In genomic region chrX:101420700-101421095, GRCm38 (mm10) we compare ENCODE assay signal across 7 mouse cellular contexts. TPM values are rescaled to one million over a fixed set of nuclear protein-coding genes. Genes with fewer than 3 reads are reported as not detected.
A peak's percentile ranks its signal among the peaks of the same experiment; 100 is the strongest.
DNase-seq lines count a peak whose midpoint lies in the region; ATAC-seq and TF ChIP-seq lines count a peak whose summit lies in the region.

Gene Zmym3, minus strand, starts transcription at chrX:101420849.

- peak within 1 kb of the TSS; percentile 50 for H3K4me2 ChIP-seq in limb, embryonic 14.5 days (replicated peaks; ENCODE audit: low read depth, low read length, severe bottlenecking)

- ATAC-seq in limb, embryonic 14.5 days (ENCODE audit: low FRiP score, low read depth), result no peak
- ATAC-seq in monocyte, adult 5-6 weeks (replicated peaks; ENCODE audit: insufficient number of reproducible peaks, low FRiP score, low TSS enrichment, poor library complexity, severe bottlenecking), result no peak

- H3K9ac ChIP-seq in limb, embryonic 14.5 days (ENCODE audit: low read depth, low read length, severe bottlenecking), result peak within 1 kb of the TSS; percentile 70

- peaks cover 21% of the 10 kb centered on the region for H3K4me1 ChIP-seq in embryonic facial prominence, embryonic 10.5 days
- no peaks in the 10 kb centered on the region for H3K4me1 ChIP-seq in limb, embryonic 14.5 days (ENCODE audit: control insufficient read depth, insufficient read depth, low read length)

- H3K4me3 ChIP-seq in embryonic facial prominence, embryonic 10.5 days, result peak within 1 kb of the TSS; percentile 72
- H3K4me3 ChIP-seq in limb, embryonic 14.5 days (replicated peaks; ENCODE audit: low read length), result peak within 1 kb of the TSS; percentile 57

- intact Hi-C loops in heart, postnatal 36 days (cut with DNase I), result loop anchor here (10.0 kb wide), 1 partner anchor 166 kb away; the partner anchor contains the start of gene Foxo4

- peaks cover 61% of the 10 kb centered on the region for H3K27me3 ChIP-seq in embryonic facial prominence, embryonic 10.5 days (replicated peaks; ENCODE audit: low read depth, poor library complexity, severe bottlenecking)
- no peaks in the 10 kb centered on the region for H3K27me3 ChIP-seq in limb, embryonic 14.5 days (ENCODE audit: control insufficient read depth, insufficient read depth, low read length)

- DNase-seq in thymus, postnatal 14 days, result peak; percentile 5
- DNase-seq in thymus, postnatal 25 days, result no peak
- no peak for DNase-seq in embryonic facial prominence, embryonic 10.5 days (ENCODE audit: low spot score)
- no peak for DNase-seq in heart, postnatal 36 days
- no peak for DNase-seq in limb, embryonic 14.5 days (ENCODE audit: low spot score)
- no peak for DNase-seq in frontal cortex, postnatal 10 days (ENCODE audit: low spot score in 2 of 2)

- TF ChIP-seq POLR2A in limb, embryonic 14.5 days (IDR thresholded peaks at IDR 0.05; ENCODE audit: borderline replicate concordance, extremely low read depth, insufficient read depth, insufficient read length), result no peak

- H3K27ac ChIP-seq in embryonic facial prominence, embryonic 10.5 days (replicated peaks), result peak within 1 kb of the TSS; percentile 87
- H3K27ac ChIP-seq in limb, embryonic 14.5 days (replicated peaks; ENCODE audit: low read depth, low read length), result peak within 1 kb of the TSS; percentile 67

- peaks cover 10% of the 10 kb centered on the region for H3K36me3 ChIP-seq in embryonic facial prominence, embryonic 10.5 days (replicated peaks)
- peaks cover under 1% of the 10 kb centered on the region; the same call in 1 of the 2 replicates for H3K36me3 ChIP-seq in limb, embryonic 14.5 days (ENCODE audit: control insufficient read depth, insufficient read depth, low read length)

- H3K9me3 ChIP-seq in embryonic facial prominence, embryonic 10.5 days, result no peaks in the 10 kb centered on the region
- H3K9me3 ChIP-seq in limb, embryonic 14.5 days (ENCODE audit: control insufficient read depth, low read length), result no peaks in the 10 kb centered on the region

- 26% methylated on average over 4 of the region's 4 CpGs for WGBS in embryonic facial prominence, embryonic 10.5 days
- 19% methylated on average over 4 of the region's 4 CpGs for WGBS in limb, embryonic 14.5 days

RNA-seq across cellular contexts. Expression of gene Zmym3, which starts in this region (rescaled TPM):
- 20.9 and 27.5 TPM in 2 replicates for polyA plus RNA-seq in embryonic facial prominence, embryonic 10.5 days (2016; fragmentation: Nextera tagmentation; extraction: Ambion mirVana)
- 10 to 100 TPM; 13.7 to 18.2 TPM for total RNA-seq in heart, postnatal 36 days (2021)
- polyA plus RNA-seq in limb, embryonic 14.5 days (2012; rRNA removed), result 105 and 118 TPM in 2 replicates
- 30.4 and 36.5 TPM in 2 replicates for polyA plus RNA-seq in limb, embryonic 14.5 days (2014; fragmentation: Nextera tagmentation; extraction: Ambion mirVana)
- 11.0 to 35.3 TPM (median 11.1 TPM) in 3 replicates for total RNA-seq in monocyte, adult 5-6 weeks (2017)
